Mouse (Mus musculus): ENCODE data around the gene Kctd15. TPM values are rescaled to one million over a fixed set of nuclear protein-coding genes. Genes with fewer than 3 reads are reported as not detected.

The Kctd15 gene
- polyA plus RNA-seq, 1 experiment from 2014 or later, result 28.9 TPM

Other genes starting within 250 kb of the Kctd15 start
- gene Chst8, start 156.0 kb upstream of the Kctd15 start, polyA plus RNA-seq (2015; fragmentation: Nextera tagmentation; extraction: Ambion mirVana), result 9.7 and 16.4 TPM in 2 replicates

All from forebrain, embryonic 13.5 days (tissue).